ENCODE assay signal across 21 mouse cellular contexts in the genomic region with DNA sequence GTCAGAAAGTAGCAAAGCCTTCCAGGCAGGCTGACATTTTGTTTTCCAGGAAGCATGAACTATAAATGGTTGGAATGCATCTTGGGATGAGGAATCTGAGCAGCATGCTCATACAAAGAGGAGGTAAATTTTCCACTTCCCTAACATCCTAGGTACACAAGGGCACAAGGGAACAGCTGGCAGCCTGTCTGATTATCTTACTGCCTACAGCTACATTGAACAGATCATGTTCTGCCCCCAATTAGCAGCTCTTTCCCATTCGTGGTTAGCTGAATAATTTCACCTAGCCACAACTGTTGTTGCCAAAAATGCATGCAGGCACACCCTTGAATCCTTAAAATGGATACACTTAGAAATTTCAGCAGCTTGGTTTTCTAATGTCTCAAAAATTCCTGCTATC.
DNase-seq lines count a peak whose midpoint lies in the region; ATAC-seq and TF ChIP-seq lines count a peak whose summit lies in the region.
"Had no signal": no experiment of that assay in that cellular context is flagged by ENCODE, and none has a peak within 500 bp of the region (broad histone marks: within the 10 kb centered on the region; RNA-seq: fewer than 3 reads in every experiment).

No protein-coding gene starts in this region.

- H3K9me3 ChIP-seq in embryonic facial prominence, embryonic 11.5 days (replicated peaks; ENCODE audit: control insufficient read depth, low read length), result no peaks in the 10 kb centered on the region
- no peaks in the 10 kb centered on the region for H3K9me3 ChIP-seq in embryonic facial prominence, embryonic 10.5 days
- H3K9me3 ChIP-seq in midbrain, embryonic 14.5 days (ENCODE audit: control insufficient read depth, low read length), result no peaks in the 10 kb centered on the region
- H3K9me3 ChIP-seq in midbrain, embryonic 15.5 days, result no peaks in the 10 kb centered on the region
- H3K9me3 ChIP-seq: embryonic facial prominence, embryonic 12.5 days; heart, embryonic 12.5 days; hindbrain, embryonic 10.5 days; intestine, embryonic 15.5 days had no signal

- no peak overlapping the region for H3K4me3 ChIP-seq in embryonic facial prominence, embryonic 11.5 days (ENCODE audit: low read depth, low read length)
- no peak overlapping the region for H3K4me3 ChIP-seq in embryonic facial prominence, embryonic 10.5 days
- H3K4me3 ChIP-seq in midbrain, embryonic 14.5 days (replicated peaks; ENCODE audit: low read depth, low read length), result no peak overlapping the region
- H3K4me3 ChIP-seq in midbrain, embryonic 15.5 days, result no peak overlapping the region
- no peak overlapping the region for H3K4me3 ChIP-seq in myocyte
- H3K4me3 ChIP-seq: embryonic facial prominence, embryonic 12.5 days; gastrocnemius, adult 2 months; heart, embryonic 12.5 days; hindbrain, embryonic 10.5 days; intestine, embryonic 15.5 days had no signal

- H3K79me2 ChIP-seq in myocyte (ENCODE audit: control insufficient read depth, insufficient read depth), result no peaks in the 10 kb centered on the region

- WGBS in embryonic facial prominence, embryonic 11.5 days, result 11% methylated on average over 1 of the region's 1 CpGs
- WGBS in embryonic facial prominence, embryonic 10.5 days, result 22% methylated on average over 1 of the region's 1 CpGs
- WGBS in midbrain, embryonic 14.5 days, result 40% methylated on average over 1 of the region's 1 CpGs
- WGBS in midbrain, embryonic 15.5 days, result 26% methylated on average over 1 of the region's 1 CpGs

- H3K36me3 ChIP-seq in embryonic facial prominence, embryonic 11.5 days (replicated peaks; ENCODE audit: control insufficient read depth, insufficient read depth, low read depth, low read length), result no peaks in the 10 kb centered on the region
- H3K36me3 ChIP-seq in embryonic facial prominence, embryonic 10.5 days (replicated peaks), result no peaks in the 10 kb centered on the region
- H3K36me3 ChIP-seq in midbrain, embryonic 14.5 days (ENCODE audit: control insufficient read depth, insufficient read depth, low read length), result no peaks in the 10 kb centered on the region
- no peaks in the 10 kb centered on the region for H3K36me3 ChIP-seq in midbrain, embryonic 15.5 days (replicated peaks)
- H3K36me3 ChIP-seq in myocyte (ENCODE audit: control insufficient read depth, insufficient read depth), result no peaks in the 10 kb centered on the region
- H3K36me3 ChIP-seq: embryonic facial prominence, embryonic 12.5 days; heart, embryonic 12.5 days; hindbrain, embryonic 10.5 days; intestine, embryonic 15.5 days had no signal

- no peak overlapping the region for H3K4me2 ChIP-seq in embryonic facial prominence, embryonic 11.5 days (ENCODE audit: low read depth, low read length)
- H3K4me2 ChIP-seq in midbrain, embryonic 14.5 days (ENCODE audit: low read length), result no peak overlapping the region
- H3K4me2 ChIP-seq in midbrain, embryonic 15.5 days, result no peak overlapping the region
- H3K4me2 ChIP-seq in myocyte (ENCODE audit: low read depth), result peak overlapping the region; percentile 54
- H3K4me2 ChIP-seq: embryonic facial prominence, embryonic 12.5 days; heart, embryonic 12.5 days; hindbrain, embryonic 14.5 days; intestine, embryonic 15.5 days had no signal

- ATAC-seq in embryonic facial prominence, embryonic 11.5 days (replicated peaks; ENCODE audit: insufficient number of reproducible peaks, low FRiP score, low TSS enrichment, low read depth), result no peak
- no peak for ATAC-seq in midbrain, embryonic 14.5 days (ENCODE audit: low FRiP score, low TSS enrichment)
- ATAC-seq in midbrain, embryonic 15.5 days (replicated peaks), result no peak
- ATAC-seq: forebrain, postnatal 0 days; intestine, embryonic 15.5 days had no signal

- TF ChIP-seq POLR2A in myocyte (IDR thresholded peaks at IDR 0.05; ENCODE audit: insufficient read length, low read depth), result no peak

- H3K4me1 ChIP-seq in embryonic facial prominence, embryonic 11.5 days (ENCODE audit: control insufficient read depth, insufficient read depth, low read length), result no peaks in the 10 kb centered on the region
- peaks cover 4% of the 10 kb centered on the region for H3K4me1 ChIP-seq in embryonic facial prominence, embryonic 10.5 days
- no peaks in the 10 kb centered on the region for H3K4me1 ChIP-seq in midbrain, embryonic 14.5 days (ENCODE audit: control insufficient read depth, insufficient read depth, low read length)
- no peaks in the 10 kb centered on the region for H3K4me1 ChIP-seq in midbrain, embryonic 15.5 days
- H3K4me1 ChIP-seq: embryonic facial prominence, embryonic 12.5 days; hindbrain, embryonic 10.5 days; intestine, embryonic 15.5 days had no signal

- no peaks in the 10 kb centered on the region for H3K27me3 ChIP-seq in embryonic facial prominence, embryonic 11.5 days (ENCODE audit: control insufficient read depth, insufficient read depth, low read length)
- no peaks in the 10 kb centered on the region for H3K27me3 ChIP-seq in embryonic facial prominence, embryonic 10.5 days (replicated peaks; ENCODE audit: low read depth, poor library complexity, severe bottlenecking)
- H3K27me3 ChIP-seq in midbrain, embryonic 14.5 days (ENCODE audit: control insufficient read depth, insufficient read depth, low read length), result no peaks in the 10 kb centered on the region
- H3K27me3 ChIP-seq in midbrain, embryonic 15.5 days (replicated peaks), result no peaks in the 10 kb centered on the region
- H3K27me3 ChIP-seq in myocyte (ENCODE audit: control insufficient read depth, insufficient read depth, insufficient read length), result no peaks in the 10 kb centered on the region
- H3K27me3 ChIP-seq: embryonic facial prominence, embryonic 12.5 days; heart, embryonic 12.5 days; intestine, embryonic 15.5 days had no signal

- no peak overlapping the region for H3K9ac ChIP-seq in embryonic facial prominence, embryonic 11.5 days (replicated peaks; ENCODE audit: low read length)
- H3K9ac ChIP-seq in midbrain, embryonic 14.5 days (replicated peaks; ENCODE audit: low read length), result no peak overlapping the region
- H3K9ac ChIP-seq in midbrain, embryonic 15.5 days, result no peak overlapping the region
- H3K9ac ChIP-seq: embryonic facial prominence, embryonic 12.5 days; forebrain, postnatal 0 days; heart, embryonic 12.5 days; hindbrain, embryonic 14.5 days; intestine, embryonic 15.5 days had no signal

- H3K27ac ChIP-seq in embryonic facial prominence, embryonic 11.5 days (replicated peaks; ENCODE audit: low read depth, low read length), result no peak overlapping the region
- H3K27ac ChIP-seq in embryonic facial prominence, embryonic 10.5 days (replicated peaks), result no peak overlapping the region
- no peak overlapping the region for H3K27ac ChIP-seq in midbrain, embryonic 14.5 days (replicated peaks; ENCODE audit: low read depth, low read length)
- no peak overlapping the region for H3K27ac ChIP-seq in midbrain, embryonic 15.5 days
- H3K27ac ChIP-seq: embryonic facial prominence, embryonic 12.5 days; gastrocnemius, adult 2 months; hindbrain, embryonic 10.5 days; hindbrain, embryonic 14.5 days; intestine, embryonic 15.5 days had no signal

- H3ac ChIP-seq in myocyte (ENCODE audit: control insufficient read depth, insufficient read length), result no peak overlapping the region

- peak; percentile 22 for DNase-seq in embryonic facial prominence, embryonic 11.5 days (ENCODE audit: low spot score)
- DNase-seq in embryonic facial prominence, embryonic 10.5 days (ENCODE audit: low spot score), result no peak
- DNase-seq in midbrain, embryonic 14.5 days, result peak; percentile 15
- DNase-seq in brain, adult 2 months (ENCODE audit: low read depth, low spot score), result peak; percentile 14
- DNase-seq in cerebellum, adult 11 months, result no peak
- DNase-seq in layer of hippocampus, adult 9-10 months (ENCODE audit: low spot score), result no peak
- DNase-seq: adrenal gland, adult 8-10 months; adrenal gland, postnatal 36 days; cerebellum, adult 2 months; cerebellum, postnatal 10 days; forebrain, postnatal 0 days; gastrocnemius, adult 2 months; gastrocnemius, postnatal 25 days; kidney, adult 2 months had no signal

TF ChIP-seq in myocyte, 11 proteins besides CTCF, POLR2A, EP300 and RAD21:
- TF ChIP-seq MYOG (IDR thresholded peaks at IDR 0.05; ENCODE audit: control insufficient read depth in 1 of 3, insufficient read depth in 1 of 3, insufficient read length in 2 of 3, low read depth in 2 of 3) (peak in 2 of 3 experiments; percentile 27 to 48), CEBPB (IDR thresholded peaks at IDR 0.05; ENCODE audit: insufficient read depth, poor library complexity, severe bottlenecking) (0 out of 2 replicates have a peak, but pooled peaks have one; percentile 9), TCF12 (IDR thresholded peaks at IDR 0.05; ENCODE audit: insufficient read depth, poor library complexity, severe bottlenecking) (peak; percentile 72), MYOD1 (IDR thresholded peaks at IDR 0.05; ENCODE audit: control insufficient read depth in 1 of 3, insufficient read length in 2 of 3, low read depth in 2 of 3) (peak in 2 of 3 experiments; percentile 78 to 90), POLR2AphosphoS2 (IDR thresholded peaks at IDR 0.05; ENCODE audit: insufficient read length, low read depth) (no peak), SRF (IDR thresholded peaks at IDR 0.05; ENCODE audit: control insufficient read depth, insufficient read length, low read depth) (no peak), REST (IDR thresholded peaks at IDR 0.05; ENCODE audit: insufficient read depth, insufficient read length) (no peak)
TF ChIP-seq in myocyte: peak in this region for 4.

Comparison
In these comparisons a context has a peak if more than half of its experiments do, and no peak if none do; other contexts are left out.
1. DNase-seq: peak in embryonic facial prominence, embryonic 11.5 days (single experiment), midbrain, embryonic 14.5 days (single experiment) and brain, adult 2 months (single experiment); none in embryonic facial prominence, embryonic 10.5 days (single experiment), cerebellum, adult 11 months (single experiment) and layer of hippocampus, adult 9-10 months (single experiment).